Mouse (Mus musculus) right cerebral cortex, postnatal 36 days (tissue): ENCODE measurements around the gene Smc3.
A peak's percentile ranks its signal among the peaks of the same experiment; 100 is the strongest.

Experiments
- DNase-seq, 2 experiments: peaks; one replicate each; pipeline ENCODE4 v3.0.0; 2022; ENCODE audit warnings: low spot score in 2 of 2, mixed read lengths in 1 of 2

Gene Smc3

GRCm38 (mm10) chr19:53599757-53600539 is at the start of gene Smc3:
TSS of gene Smc3 (plus strand) at chr19:53600398.
- DNase-seq = peak; percentile 97 to 98

GRCm38 (mm10) chr19:53550972-53551371 is 49.2 kb upstream of the Smc3 start:
- peak; percentile 33 to 54 for DNase-seq

- no peak for DNase-seq
Measured at GRCm38 (mm10) chr19:53552216-53552786, 47.9 kb upstream of the Smc3 start.

- DNase-seq = no peak
Measured at GRCm38 (mm10) chr19:53552795-53553194, 47.4 kb upstream of the Smc3 start.

GRCm38 (mm10) chr19:53554402-53554801 is 45.8 kb upstream of the Smc3 start:
- DNase-seq = no peak

GRCm38 (mm10) chr19:53554981-53555616 is 45.1 kb upstream of the Smc3 start:
- DNase-seq = no peak

- no peak for DNase-seq
Measured at GRCm38 (mm10) chr19:53556841-53557240, 43.4 kb upstream of the Smc3 start.

- no peak for DNase-seq
Measured at GRCm38 (mm10) chr19:53557267-53557936, 42.8 kb upstream of the Smc3 start.

GRCm38 (mm10) chr19:53560436-53560835 is 39.8 kb upstream of the Smc3 start:
- no peak for DNase-seq

- DNase-seq = no peak
Measured at GRCm38 (mm10) chr19:53564174-53564573, 36.0 kb upstream of the Smc3 start.

- no peak for DNase-seq
Measured at GRCm38 (mm10) chr19:53565565-53566277, 34.5 kb upstream of the Smc3 start.

GRCm38 (mm10) chr19:53567864-53568263 is 32.3 kb upstream of the Smc3 start:
- DNase-seq = no peak

- no peak for DNase-seq
Measured at GRCm38 (mm10) chr19:53568553-53568952, 31.6 kb upstream of the Smc3 start.

- DNase-seq = no peak
Measured at GRCm38 (mm10) chr19:53571056-53571455, 29.1 kb upstream of the Smc3 start.

GRCm38 (mm10) chr19:53571501-53572428 is 28.4 kb upstream of the Smc3 start:
- DNase-seq = no peak

- no peak for DNase-seq
Measured at GRCm38 (mm10) chr19:53572607-53573006, 27.6 kb upstream of the Smc3 start.

- no peak for DNase-seq
Measured at GRCm38 (mm10) chr19:53573151-53573550, 27.0 kb upstream of the Smc3 start.

- no peak for DNase-seq
Measured at GRCm38 (mm10) chr19:53574131-53574530, 26.1 kb upstream of the Smc3 start.

- no peak for DNase-seq
Measured at GRCm38 (mm10) chr19:53574546-53574945, 25.7 kb upstream of the Smc3 start.

- DNase-seq = no peak
Measured at GRCm38 (mm10) chr19:53575296-53576010, 24.7 kb upstream of the Smc3 start.
